Mouse (Mus musculus): Measurements from ENCODE around the gene Fmo1. TPM values are rescaled to one million over a fixed set of nuclear protein-coding genes. Genes with fewer than 3 reads are reported as not detected.

Gene Fmo1
- polyA plus RNA-seq, 1 experiment from 2014 or later, result 4.1 TPM

DNA sequence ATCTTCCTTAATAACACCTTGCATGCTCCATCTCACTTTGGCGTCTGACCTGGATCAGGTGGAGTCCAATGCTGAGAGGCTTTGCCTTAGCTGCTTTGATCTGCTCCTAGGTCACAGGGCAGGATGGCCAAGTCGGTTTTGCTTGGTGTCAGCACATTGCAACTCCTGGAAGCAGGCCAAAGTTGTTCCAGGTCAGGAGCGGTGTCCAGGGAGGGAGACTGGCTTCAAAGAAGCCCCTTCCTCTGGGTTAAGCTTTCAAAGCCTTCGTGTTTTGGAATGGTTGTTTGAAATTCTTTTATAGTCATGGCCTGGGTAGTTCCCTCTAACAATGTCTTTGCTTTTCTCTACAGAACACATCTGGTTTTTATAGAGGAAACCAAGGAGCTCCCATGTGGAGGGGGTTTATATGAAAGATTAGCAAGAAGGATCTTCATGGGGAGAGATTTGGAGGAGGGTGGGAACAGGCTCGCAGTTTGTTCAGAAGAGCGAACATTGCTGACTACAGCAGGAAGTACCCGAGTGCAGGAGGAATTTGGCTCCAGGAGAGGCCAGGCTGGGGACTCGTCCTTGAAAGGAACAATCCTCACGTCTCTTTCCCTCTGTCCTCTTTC lies 5.4 kb upstream of the Fmo1 start:
- Histone ChIP-seq H3K36me3 (ENCODE audit: control insufficient read depth, insufficient read depth, low read length) (no peaks in the 10 kb centered on the region), H3K4me1 (ENCODE audit: control insufficient read depth in 2 of 2, insufficient read depth in 2 of 2, low read length in 2 of 2) (peaks cover 6 to 9% of the 10 kb centered on the region in 2 experiments; a peak in 3 of 4 replicates), H3K9ac (ENCODE audit: low read length) (no peak overlapping the region), H3K4me2 (ENCODE audit: low read length) (no peak overlapping the region), H3K27ac (replicated peaks in 1 of 2; ENCODE audit: control insufficient read depth in 1 of 2, insufficient read depth in 1 of 2, low read depth in 2 of 2, low read length in 2 of 2) (no peak overlapping the region), H3K4me3 (ENCODE audit: control insufficient read depth in 1 of 2, insufficient read depth in 1 of 2, low read depth in 1 of 2, low read length in 2 of 2) (no peak overlapping the region), H3K27me3 (ENCODE audit: control insufficient read depth, insufficient read depth, low read length) (no peaks in the 10 kb centered on the region), H3K9me3 (ENCODE audit: control insufficient read depth, low read length) (peaks cover 4% of the 10 kb centered on the region; the same call in 1 of the 2 replicates)
- WGBS, result 39% methylated on average over 9 of the region's 9 CpGs
- no peak for ATAC-seq (ENCODE audit: insufficient number of reproducible peaks, insufficient read depth, low FRiP score, low read depth)

DNA sequence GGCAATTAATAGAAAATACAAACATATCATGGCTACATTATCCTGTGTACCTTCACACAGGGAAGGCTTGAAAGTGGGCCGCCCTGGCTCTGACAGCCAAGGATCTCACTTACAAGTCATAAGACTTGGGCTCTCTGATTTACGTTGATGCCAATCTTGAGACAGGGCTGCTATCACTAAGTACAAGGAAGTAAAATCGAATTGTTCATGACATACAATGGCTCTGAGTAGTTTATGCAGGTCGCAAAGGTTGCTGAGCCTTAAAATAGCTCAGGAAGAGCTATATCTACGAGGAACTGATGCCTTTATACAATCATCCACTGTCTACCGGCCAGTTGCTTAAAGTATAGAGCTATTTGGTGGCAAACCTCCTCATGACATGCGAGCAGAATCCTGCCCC lies 4.6 kb upstream of the Fmo1 start:
- Histone ChIP-seq H3K9me3 (ENCODE audit: control insufficient read depth, low read length) (peaks cover 4% of the 10 kb centered on the region; the same call in 1 of the 2 replicates), H3K36me3 (ENCODE audit: control insufficient read depth, insufficient read depth, low read length) (no peaks in the 10 kb centered on the region), H3K9ac (ENCODE audit: low read length) (no peak overlapping the region), H3K27me3 (ENCODE audit: control insufficient read depth, insufficient read depth, low read length) (no peaks in the 10 kb centered on the region), H3K27ac (replicated peaks in 1 of 2; ENCODE audit: control insufficient read depth in 1 of 2, insufficient read depth in 1 of 2, low read depth in 2 of 2, low read length in 2 of 2) (no peak overlapping the region), H3K4me1 (ENCODE audit: control insufficient read depth in 2 of 2, insufficient read depth in 2 of 2, low read length in 2 of 2) (peaks cover 6 to 9% of the 10 kb centered on the region in 2 experiments; a peak in 3 of 4 replicates), H3K4me2 (ENCODE audit: low read length) (no peak overlapping the region), H3K4me3 (ENCODE audit: control insufficient read depth in 1 of 2, insufficient read depth in 1 of 2, low read depth in 1 of 2, low read length in 2 of 2) (no peak overlapping the region)
- ATAC-seq (ENCODE audit: insufficient number of reproducible peaks, insufficient read depth, low FRiP score, low read depth), result no peak
- WGBS, result 59% methylated on average over 7 of the region's 7 CpGs

DNA sequence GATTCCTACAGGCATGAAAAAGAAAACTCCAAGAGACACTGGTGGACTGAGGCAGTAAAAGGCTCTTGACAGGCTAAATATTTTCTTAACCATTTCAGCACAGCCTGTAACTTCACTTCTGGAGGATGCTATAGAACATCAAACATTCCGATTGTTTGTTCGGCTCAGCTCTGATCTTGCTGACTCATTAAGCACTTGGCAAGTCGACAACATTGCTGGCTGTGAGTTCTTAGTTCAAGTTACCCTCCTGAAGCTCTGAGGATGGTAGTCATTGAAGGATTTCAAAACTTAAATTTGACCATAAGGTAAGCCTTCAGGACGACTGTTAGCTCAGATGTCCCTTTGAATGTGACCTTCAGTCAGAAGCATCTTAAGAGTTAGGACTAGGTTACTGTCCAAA lies 986 bp upstream of the Fmo1 start:
- ATAC-seq (ENCODE audit: insufficient number of reproducible peaks, insufficient read depth, low FRiP score, low read depth), result no peak
- Histone ChIP-seq H3K36me3 (ENCODE audit: control insufficient read depth, insufficient read depth, low read length) (no peaks in the 10 kb centered on the region), H3K27ac (replicated peaks in 1 of 2; ENCODE audit: control insufficient read depth in 1 of 2, insufficient read depth in 1 of 2, low read depth in 2 of 2, low read length in 2 of 2) (no peak overlapping the region), H3K27me3 (ENCODE audit: control insufficient read depth, insufficient read depth, low read length) (no peaks in the 10 kb centered on the region), H3K9ac (ENCODE audit: low read length) (no peak overlapping the region), H3K4me3 (ENCODE audit: control insufficient read depth in 1 of 2, insufficient read depth in 1 of 2, low read depth in 1 of 2, low read length in 2 of 2) (no peak overlapping the region), H3K4me1 (ENCODE audit: control insufficient read depth in 2 of 2, insufficient read depth in 2 of 2, low read length in 2 of 2) (peaks cover 6 to 9% of the 10 kb centered on the region in 2 experiments; a peak in 3 of 4 replicates), H3K9me3 (ENCODE audit: control insufficient read depth, low read length) (peaks cover 4% of the 10 kb centered on the region; the same call in 1 of the 2 replicates), H3K4me2 (ENCODE audit: low read length) (no peak overlapping the region)
- WGBS, result 81% methylated on average over 4 of the region's 4 CpGs

DNA sequence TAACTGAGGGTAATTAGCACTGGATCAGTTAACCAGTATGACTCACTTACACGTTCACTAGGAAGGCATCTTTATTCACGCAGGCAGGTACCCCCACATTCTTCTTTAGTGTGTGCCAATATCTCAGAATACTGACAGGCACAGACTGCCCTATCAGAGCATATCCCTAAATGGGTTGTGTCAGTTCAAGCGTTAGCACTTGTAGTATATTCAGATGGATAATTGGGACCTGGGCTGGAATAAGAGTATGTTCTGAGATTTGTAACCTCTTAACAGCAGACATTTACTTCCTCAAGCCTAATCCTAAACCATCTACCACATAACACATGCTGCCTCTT lies 948 bp downstream of the Fmo1 start:
- H3K4me3 ChIP-seq (ENCODE audit: control insufficient read depth in 1 of 2, insufficient read depth in 1 of 2, low read depth in 1 of 2, low read length in 2 of 2), result no peak overlapping the region

DNA sequence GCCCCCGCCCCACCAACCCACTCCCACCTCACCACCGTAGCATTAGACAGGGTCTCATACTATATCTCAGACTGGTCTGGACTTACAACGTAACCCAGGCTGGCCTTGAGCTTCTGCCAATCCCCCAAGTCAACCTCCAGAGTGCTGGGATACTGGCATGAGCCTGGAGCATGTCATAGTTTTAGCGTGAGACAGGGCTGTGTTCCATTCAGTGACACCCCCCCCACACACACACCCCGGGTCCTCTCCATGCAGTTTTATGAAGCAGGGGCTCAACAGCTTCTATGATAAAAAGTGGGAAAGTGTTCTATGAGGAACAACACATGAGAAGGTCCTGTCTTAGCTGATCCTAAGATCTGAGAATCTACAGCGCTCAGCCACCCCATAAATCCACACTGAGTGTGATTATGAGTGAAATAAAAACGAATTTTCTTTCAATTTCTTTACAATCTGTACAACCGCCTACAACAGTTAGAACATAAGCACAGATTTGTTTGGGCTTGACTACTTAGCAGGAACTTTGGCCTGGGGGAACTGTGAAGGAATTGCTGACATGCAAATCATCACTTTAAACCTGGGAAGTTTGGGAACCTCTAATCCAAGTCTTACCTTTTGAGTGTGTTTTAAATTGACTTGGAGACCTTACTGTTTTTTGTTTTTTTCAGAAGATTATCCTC lies 1.5 kb downstream of the Fmo1 start:
- 68% methylated on average over 8 of the region's 8 CpGs for WGBS
- Histone ChIP-seq H3K4me1 (ENCODE audit: control insufficient read depth in 2 of 2, insufficient read depth in 2 of 2, low read length in 2 of 2) (no peaks in the 10 kb centered on the region), H3K4me3 (ENCODE audit: control insufficient read depth in 1 of 2, insufficient read depth in 1 of 2, low read depth in 1 of 2, low read length in 2 of 2) (no peak overlapping the region), H3K27ac (replicated peaks in 1 of 2; ENCODE audit: control insufficient read depth in 1 of 2, insufficient read depth in 1 of 2, low read depth in 2 of 2, low read length in 2 of 2) (no peak overlapping the region), H3K4me2 (ENCODE audit: low read length) (no peak overlapping the region), H3K9me3 (ENCODE audit: control insufficient read depth, low read length) (peaks cover 4% of the 10 kb centered on the region; the same call in 1 of the 2 replicates), H3K36me3 (ENCODE audit: control insufficient read depth, insufficient read depth, low read length) (no peaks in the 10 kb centered on the region), H3K9ac (ENCODE audit: low read length) (no peak overlapping the region), H3K27me3 (ENCODE audit: control insufficient read depth, insufficient read depth, low read length) (no peaks in the 10 kb centered on the region)
- ATAC-seq (ENCODE audit: insufficient number of reproducible peaks, insufficient read depth, low FRiP score, low read depth), result no peak

More for the DNA sequence above, 948 bp downstream of the Fmo1 start:
- ATAC-seq (ENCODE audit: insufficient number of reproducible peaks, insufficient read depth, low FRiP score, low read depth), result no peak
- Histone ChIP-seq H3K4me2 (ENCODE audit: low read length) (no peak overlapping the region), H3K36me3 (ENCODE audit: control insufficient read depth, insufficient read depth, low read length) (no peaks in the 10 kb centered on the region), H3K27ac (replicated peaks in 1 of 2; ENCODE audit: control insufficient read depth in 1 of 2, insufficient read depth in 1 of 2, low read depth in 2 of 2, low read length in 2 of 2) (no peak overlapping the region), H3K4me1 (ENCODE audit: control insufficient read depth in 2 of 2, insufficient read depth in 2 of 2, low read length in 2 of 2) (no peaks in the 10 kb centered on the region), H3K9ac (ENCODE audit: low read length) (no peak overlapping the region), H3K27me3 (ENCODE audit: control insufficient read depth, insufficient read depth, low read length) (no peaks in the 10 kb centered on the region), H3K9me3 (ENCODE audit: control insufficient read depth, low read length) (peaks cover 4% of the 10 kb centered on the region; the same call in 1 of the 2 replicates)
- 55% methylated on average over 3 of the region's 3 CpGs for WGBS

DNA sequence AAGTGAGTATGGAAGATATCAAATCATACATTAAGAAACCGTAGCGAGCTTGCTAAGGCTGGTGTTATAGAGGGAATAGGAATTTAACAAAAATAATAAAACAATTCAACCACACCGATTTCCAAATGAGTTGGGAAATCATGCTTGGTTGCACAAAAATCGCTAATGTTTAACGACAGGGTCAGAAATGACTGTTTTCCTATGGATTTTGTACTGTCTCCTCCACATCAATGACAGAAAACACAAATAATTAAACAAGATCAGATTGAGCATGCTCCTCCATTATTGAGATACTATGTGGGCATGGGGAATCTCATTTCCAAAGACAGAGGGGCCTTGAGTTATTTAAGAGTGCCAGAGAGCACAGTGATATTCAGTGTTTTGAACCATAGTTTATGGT lies 2.1 kb downstream of the Fmo1 start:
- Histone ChIP-seq H3K4me1 (ENCODE audit: control insufficient read depth in 2 of 2, insufficient read depth in 2 of 2, low read length in 2 of 2) (no peaks in the 10 kb centered on the region), H3K9ac (ENCODE audit: low read length) (no peak overlapping the region)
- 88% methylated on average over 5 of the region's 5 CpGs for WGBS

DNA sequence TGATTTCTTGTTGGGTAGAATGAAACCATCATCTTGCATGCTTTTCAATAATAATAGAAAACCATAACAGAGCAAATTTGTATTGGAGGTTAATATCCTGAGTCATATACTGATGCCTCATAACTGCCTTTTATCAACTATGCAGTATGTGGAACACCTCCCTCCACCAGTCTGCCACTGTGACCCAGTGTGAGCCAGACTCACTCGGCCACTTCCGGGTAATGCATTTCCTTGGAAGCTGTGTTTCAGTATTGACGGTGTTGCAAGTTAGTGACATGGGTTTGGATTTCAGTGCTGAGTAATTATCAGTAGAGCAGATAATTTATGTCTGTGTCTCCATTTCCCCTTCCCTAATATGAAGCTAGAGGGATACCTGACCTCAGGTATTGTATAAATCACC lies 2.8 kb downstream of the Fmo1 start:
- 83% methylated on average over 3 of the region's 3 CpGs for WGBS
- no peak overlapping the region for H3K4me2 ChIP-seq (ENCODE audit: low read length)
- H3K4me3 ChIP-seq (ENCODE audit: control insufficient read depth in 1 of 2, insufficient read depth in 1 of 2, low read depth in 1 of 2, low read length in 2 of 2), result no peak overlapping the region
- no peak overlapping the region for H3K9ac ChIP-seq (ENCODE audit: low read length)
- peaks cover 4% of the 10 kb centered on the region; the same call in 1 of the 2 replicates for H3K9me3 ChIP-seq (ENCODE audit: control insufficient read depth, low read length)
- H3K27me3 ChIP-seq (ENCODE audit: control insufficient read depth, insufficient read depth, low read length), result no peaks in the 10 kb centered on the region
- ATAC-seq (ENCODE audit: insufficient number of reproducible peaks, insufficient read depth, low FRiP score, low read depth), result no peak
- H3K4me1 ChIP-seq (ENCODE audit: control insufficient read depth in 2 of 2, insufficient read depth in 2 of 2, low read length in 2 of 2), result no peaks in the 10 kb centered on the region
- H3K36me3 ChIP-seq (ENCODE audit: control insufficient read depth, insufficient read depth, low read length), result no peaks in the 10 kb centered on the region
- H3K27ac ChIP-seq (replicated peaks in 1 of 2; ENCODE audit: control insufficient read depth in 1 of 2, insufficient read depth in 1 of 2, low read depth in 2 of 2, low read length in 2 of 2), result no peak overlapping the region

More for the DNA sequence above, 2.1 kb downstream of the Fmo1 start:
- H3K27ac ChIP-seq (replicated peaks in 1 of 2; ENCODE audit: control insufficient read depth in 1 of 2, insufficient read depth in 1 of 2, low read depth in 2 of 2, low read length in 2 of 2), result no peak overlapping the region
- ATAC-seq (ENCODE audit: insufficient number of reproducible peaks, insufficient read depth, low FRiP score, low read depth), result no peak
- no peak overlapping the region for H3K4me2 ChIP-seq (ENCODE audit: low read length)
- no peaks in the 10 kb centered on the region for H3K36me3 ChIP-seq (ENCODE audit: control insufficient read depth, insufficient read depth, low read length)
- no peaks in the 10 kb centered on the region for H3K27me3 ChIP-seq (ENCODE audit: control insufficient read depth, insufficient read depth, low read length)
- H3K9me3 ChIP-seq (ENCODE audit: control insufficient read depth, low read length), result peaks cover 4% of the 10 kb centered on the region; the same call in 1 of the 2 replicates
- no peak overlapping the region for H3K4me3 ChIP-seq (ENCODE audit: control insufficient read depth in 1 of 2, insufficient read depth in 1 of 2, low read depth in 1 of 2, low read length in 2 of 2)
